Comparison of ENCODE assay signal across 25 mouse cellular contexts in the genomic region with DNA sequence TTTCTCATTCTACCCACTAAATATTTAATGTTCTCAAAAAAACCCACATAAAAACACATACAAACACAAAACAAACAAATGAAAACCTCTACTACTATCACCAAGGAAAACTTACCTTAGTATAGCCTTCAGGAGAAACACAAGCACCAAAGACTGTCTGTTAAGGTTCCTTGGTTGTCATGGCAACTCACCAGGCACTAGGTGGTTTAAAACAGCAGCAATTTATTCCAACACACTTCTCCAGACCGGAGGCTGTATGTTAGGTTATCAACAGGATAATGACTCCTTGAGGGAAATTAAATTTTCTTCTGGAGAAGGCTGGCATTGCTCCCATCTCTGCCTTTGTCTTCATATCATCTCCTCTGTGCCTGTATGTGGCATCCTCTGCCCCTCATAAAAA.
A peak's percentile ranks its signal among the peaks of the same experiment; 100 is the strongest.
DNase-seq lines count a peak whose midpoint lies in the region; ATAC-seq and TF ChIP-seq lines count a peak whose summit lies in the region.
"Had no signal": no experiment of that assay in that cellular context is flagged by ENCODE, and none has a peak within 500 bp of the region (broad histone marks: within the 10 kb centered on the region; RNA-seq: fewer than 3 reads in every experiment).

No protein-coding gene starts in this region.

- H3K9me3 ChIP-seq in forebrain, embryonic 15.5 days: no peaks in the 10 kb centered on the region
- no peaks in the 10 kb centered on the region for H3K9me3 ChIP-seq in forebrain, embryonic 12.5 days
- H3K9me3 ChIP-seq in hindbrain, postnatal 0 days (ENCODE audit: low read length): no peaks in the 10 kb centered on the region
- no peaks in the 10 kb centered on the region for H3K9me3 ChIP-seq in hindbrain, embryonic 11.5 days (ENCODE audit: control insufficient read depth, low read length)
- H3K9me3 ChIP-seq in neural tube, embryonic 14.5 days (ENCODE audit: control insufficient read depth, low read length): no peaks in the 10 kb centered on the region
- no peaks in the 10 kb centered on the region for H3K9me3 ChIP-seq in embryonic facial prominence, embryonic 10.5 days
- H3K9me3 ChIP-seq: midbrain, embryonic 12.5 days had no signal

- TF ChIP-seq CTCF in hindbrain, postnatal 0 days (IDR thresholded peaks at IDR 0.05; ENCODE audit: low read depth): no peak

- no peak overlapping the region for H3K9ac ChIP-seq in forebrain, embryonic 15.5 days (replicated peaks)
- H3K9ac ChIP-seq in forebrain, embryonic 12.5 days: no peak overlapping the region
- H3K9ac ChIP-seq in hindbrain, postnatal 0 days (replicated peaks; ENCODE audit: low read length): no peak overlapping the region
- no peak overlapping the region for H3K9ac ChIP-seq in hindbrain, embryonic 11.5 days (ENCODE audit: low read depth, low read length)
- H3K9ac ChIP-seq in neural tube, embryonic 14.5 days (replicated peaks; ENCODE audit: low read depth, low read length): no peak overlapping the region
- H3K9ac ChIP-seq: heart, embryonic 12.5 days; limb, embryonic 12.5 days; liver, postnatal 0 days; midbrain, embryonic 12.5 days had no signal

- H3K4me1 ChIP-seq in forebrain, embryonic 15.5 days: no peaks in the 10 kb centered on the region
- no peaks in the 10 kb centered on the region for H3K4me1 ChIP-seq in forebrain, embryonic 12.5 days
- no peaks in the 10 kb centered on the region for H3K4me1 ChIP-seq in hindbrain, postnatal 0 days (ENCODE audit: insufficient read depth, low read length)
- no peaks in the 10 kb centered on the region for H3K4me1 ChIP-seq in hindbrain, embryonic 11.5 days (replicated peaks; ENCODE audit: control insufficient read depth, insufficient read depth, low read length)
- no peaks in the 10 kb centered on the region for H3K4me1 ChIP-seq in neural tube, embryonic 14.5 days (ENCODE audit: control insufficient read depth, insufficient read depth, low read length)
- peaks cover 6% of the 10 kb centered on the region; the same call in 1 of the 2 replicates for H3K4me1 ChIP-seq in embryonic facial prominence, embryonic 10.5 days
- H3K4me1 ChIP-seq: limb, embryonic 12.5 days; midbrain, embryonic 12.5 days had no signal

- no peaks in the 10 kb centered on the region for H3K36me3 ChIP-seq in forebrain, embryonic 15.5 days
- H3K36me3 ChIP-seq in forebrain, embryonic 12.5 days (replicated peaks): no peaks in the 10 kb centered on the region
- H3K36me3 ChIP-seq in hindbrain, postnatal 0 days (ENCODE audit: insufficient read depth, low read length): no peaks in the 10 kb centered on the region
- H3K36me3 ChIP-seq in hindbrain, embryonic 11.5 days (ENCODE audit: control insufficient read depth, insufficient read depth, low read length): no peaks in the 10 kb centered on the region
- no peaks in the 10 kb centered on the region for H3K36me3 ChIP-seq in neural tube, embryonic 14.5 days (ENCODE audit: control insufficient read depth, insufficient read depth, low read length)
- no peaks in the 10 kb centered on the region for H3K36me3 ChIP-seq in embryonic facial prominence, embryonic 10.5 days (replicated peaks)
- H3K36me3 ChIP-seq: heart, embryonic 12.5 days; limb, embryonic 12.5 days; midbrain, embryonic 12.5 days had no signal

- no peak overlapping the region for H3K27ac ChIP-seq in forebrain, embryonic 15.5 days (replicated peaks)
- H3K27ac ChIP-seq in forebrain, embryonic 12.5 days: no peak overlapping the region
- H3K27ac ChIP-seq in hindbrain, postnatal 0 days: no peak overlapping the region
- H3K27ac ChIP-seq in hindbrain, embryonic 11.5 days (ENCODE audit: low read depth, low read length): no peak overlapping the region
- no peak overlapping the region for H3K27ac ChIP-seq in neural tube, embryonic 14.5 days (ENCODE audit: low read depth, low read length)
- H3K27ac ChIP-seq in embryonic facial prominence, embryonic 10.5 days (replicated peaks): no peak overlapping the region
- H3K27ac ChIP-seq: kidney, postnatal 0 days; left cerebral cortex, adult 2 months; limb, embryonic 12.5 days; midbrain, embryonic 12.5 days had no signal

- no peak overlapping the region for H3K4me3 ChIP-seq in forebrain, embryonic 15.5 days
- H3K4me3 ChIP-seq in forebrain, embryonic 12.5 days (replicated peaks): no peak overlapping the region
- no peak overlapping the region for H3K4me3 ChIP-seq in hindbrain, postnatal 0 days (ENCODE audit: low read length)
- H3K4me3 ChIP-seq in hindbrain, embryonic 11.5 days (ENCODE audit: low read depth, low read length): no peak overlapping the region
- H3K4me3 ChIP-seq in neural tube, embryonic 14.5 days (ENCODE audit: low read depth, low read length): no peak overlapping the region
- no peak overlapping the region for H3K4me3 ChIP-seq in embryonic facial prominence, embryonic 10.5 days
- H3K4me3 ChIP-seq: heart, embryonic 12.5 days; left cerebral cortex, adult 2 months; limb, embryonic 12.5 days; midbrain, embryonic 12.5 days had no signal

- ATAC-seq in forebrain, embryonic 15.5 days (replicated peaks): 0 out of 2 replicates have a peak, but pooled peaks have one; percentile 51
- no peak for ATAC-seq in forebrain, embryonic 12.5 days (ENCODE audit: low FRiP score)
- peak; percentile 67 for ATAC-seq in hindbrain, postnatal 0 days
- no peak for ATAC-seq in hindbrain, embryonic 11.5 days (ENCODE audit: low FRiP score)
- peak; percentile 73 for ATAC-seq in neural tube, embryonic 14.5 days (ENCODE audit: low read depth)
- ATAC-seq: liver, postnatal 0 days had no signal

- no peak overlapping the region for H3K4me2 ChIP-seq in forebrain, embryonic 15.5 days (replicated peaks)
- H3K4me2 ChIP-seq in forebrain, embryonic 12.5 days: no peak overlapping the region
- no peak overlapping the region for H3K4me2 ChIP-seq in hindbrain, postnatal 0 days (ENCODE audit: low read depth, low read length)
- no peak overlapping the region for H3K4me2 ChIP-seq in hindbrain, embryonic 11.5 days (replicated peaks; ENCODE audit: low read depth, low read length)
- no peak overlapping the region for H3K4me2 ChIP-seq in neural tube, embryonic 14.5 days (ENCODE audit: low read depth, low read length)
- H3K4me2 ChIP-seq: heart, embryonic 12.5 days; limb, embryonic 12.5 days; liver, embryonic 11.5 days; midbrain, embryonic 12.5 days had no signal

- WGBS in forebrain, embryonic 15.5 days: 10% methylated on average over 1 of the region's 1 CpGs
- WGBS in forebrain, embryonic 12.5 days: 30% methylated on average over 1 of the region's 1 CpGs
- 22% methylated on average over 1 of the region's 1 CpGs for WGBS in hindbrain, postnatal 0 days
- 66% methylated on average over 1 of the region's 1 CpGs for WGBS in hindbrain, embryonic 11.5 days
- 32% methylated on average over 1 of the region's 1 CpGs for WGBS in neural tube, embryonic 14.5 days
- WGBS in embryonic facial prominence, embryonic 10.5 days: 64% methylated on average over 1 of the region's 1 CpGs

- DNase-seq in hindbrain, postnatal 0 days (ENCODE audit: low spot score): peak; percentile 61
- no peak for DNase-seq in hindbrain, embryonic 11.5 days (ENCODE audit: low spot score)
- no peak for DNase-seq in neural tube, embryonic 10.5 days (ENCODE audit: extremely low spot score, low spot score)
- DNase-seq in embryonic facial prominence, embryonic 10.5 days (ENCODE audit: low spot score): no peak
- DNase-seq in kidney, adult 8-10 months: no peak
- DNase-seq: adrenal gland, postnatal 14 days; cerebellum, adult 11 months; cerebellum, adult 9-11 months; gastrocnemius, postnatal 14 days; heart, adult 11 months; heart, postnatal 10 days; kidney, adult 11 months; liver, postnatal 0 days; lung, postnatal 10 days; right cerebral cortex, postnatal 25 days; spleen, adult 18-20 months had no signal

- H3K27me3 ChIP-seq in forebrain, embryonic 15.5 days: no peaks in the 10 kb centered on the region
- H3K27me3 ChIP-seq in forebrain, embryonic 12.5 days: no peaks in the 10 kb centered on the region
- H3K27me3 ChIP-seq in hindbrain, postnatal 0 days (ENCODE audit: insufficient read depth, low read length): no peaks in the 10 kb centered on the region
- no peaks in the 10 kb centered on the region for H3K27me3 ChIP-seq in hindbrain, embryonic 11.5 days (ENCODE audit: control insufficient read depth, insufficient read depth, low read length)
- no peaks in the 10 kb centered on the region for H3K27me3 ChIP-seq in neural tube, embryonic 14.5 days (ENCODE audit: control insufficient read depth, insufficient read depth, low read length)
- no peaks in the 10 kb centered on the region for H3K27me3 ChIP-seq in embryonic facial prominence, embryonic 10.5 days (replicated peaks; ENCODE audit: low read depth, poor library complexity, severe bottlenecking)
- H3K27me3 ChIP-seq: heart, embryonic 12.5 days; limb, embryonic 12.5 days; midbrain, embryonic 12.5 days had no signal

Comparison
In these comparisons a context has a peak if more than half of its experiments do, and no peak if none do; other contexts are left out.
1. ATAC-seq: peak in forebrain, embryonic 15.5 days (single experiment), hindbrain, postnatal 0 days (single experiment) and neural tube, embryonic 14.5 days (single experiment); none in forebrain, embryonic 12.5 days (single experiment) and hindbrain, embryonic 11.5 days (single experiment).